Mouse (Mus musculus) embryonic fibroblast, embryonic 13.5 days (primary cell): Measurements from ENCODE around the gene Spred2. TPM values are rescaled to one million over a fixed set of nuclear protein-coding genes. Genes with fewer than 3 reads are reported as not detected.
"Not testable (repeated sequence)": the region's sequence is repeated elsewhere in the genome, so short reads cannot be mapped to it uniquely, and the experiment has no call there.

ENCODE experiments used
- H3K27ac ChIP-seq: 2 replicates; pipeline ENCODE4 v1.5.1; 2012; ENCODE audit warnings: low read length, control low read depth, inconsistent platforms; ENCODE audit not compliant: insufficient read depth
- H3K4me1 ChIP-seq: 2 replicates; pipeline ENCODE4 v1.6.1; 2011; ENCODE audit warnings: low read length; ENCODE audit not compliant: control insufficient read depth, insufficient read depth
- H3K4me3 ChIP-seq: 2 replicates; pipeline ENCODE4 v1.5.1; 2011; ENCODE audit warnings: mild to moderate bottlenecking, control low read depth, low read length; ENCODE audit not compliant: insufficient read depth
- CTCF ChIP-seq: IDR thresholded peaks from 2 replicates; pipeline ENCODE4 v1.5.1; 2011; ENCODE audit warnings: mild to moderate bottlenecking, control low read depth, low read length, moderate library complexity, borderline replicate concordance; ENCODE audit not compliant: insufficient read depth
- POLR2A ChIP-seq: IDR thresholded peaks from 2 replicates; pipeline ENCODE4 v1.6.1; 2011; ENCODE audit warnings: low read depth, mild to moderate bottlenecking, control low read depth, low read length, moderate library complexity
- polyA plus RNA-seq: library from polyadenylated mRNA; stranded (reverse); fragments of >200 nt; gene quantifications from 2 replicates; pipeline ENCODE4 v1.2.4, GENCODE M21; 2011; ENCODE audit warnings: low read depth; ENCODE audit not compliant: missing spikeins, insufficient read length

Spred2 gene
- polyA plus RNA-seq, 1 experiment: 26.3 TPM

GRCm38 (mm10) chr11:20028396-20028795 lies 104.2 kb downstream of the Spred2 start:
- no peaks in the 10 kb centered on the region for H3K4me1 ChIP-seq
- TF ChIP-seq POLR2A (no peak), CTCF (no peak)
- H3K4me3 ChIP-seq: no peak overlapping the region
- H3K27ac ChIP-seq: no peak overlapping the region

GRCm38 (mm10) chr11:20029014-20029413 lies 104.8 kb downstream of the Spred2 start:
- H3K27ac ChIP-seq: no peak overlapping the region
- no peak overlapping the region for H3K4me3 ChIP-seq
- no peak for TF ChIP-seq POLR2A
- no peak for TF ChIP-seq CTCF
- H3K4me1 ChIP-seq: no peaks in the 10 kb centered on the region

- H3K27ac ChIP-seq, H3K4me3 ChIP-seq: not testable (repeated sequence)
Observed at GRCm38 (mm10) chr11:20030973-20031372, 106.8 kb downstream of the Spred2 start.

GRCm38 (mm10) chr11:20031536-20031935 lies 107.4 kb downstream of the Spred2 start:
- no peak overlapping the region for H3K27ac ChIP-seq

More at GRCm38 (mm10) chr11:20030973-20031372, 106.8 kb downstream of the Spred2 start:
- H3K4me1 ChIP-seq: not testable (repeated sequence)

GRCm38 (mm10) chr11:20033541-20034160 lies 109.5 kb downstream of the Spred2 start:
- no peak overlapping the region for H3K27ac ChIP-seq
- H3K4me3 ChIP-seq: no peak overlapping the region
- H3K4me1 ChIP-seq: peaks cover 4% of the 10 kb centered on the region; the same call in 1 of the 2 replicates
- TF ChIP-seq POLR2A (no peak), CTCF (no peak)

More at GRCm38 (mm10) chr11:20031536-20031935, 107.4 kb downstream of the Spred2 start:
- TF ChIP-seq POLR2A (no peak), CTCF (0 out of 2 replicates have a peak, but pooled peaks have one; percentile 16)
- Histone ChIP-seq H3K4me3 (no peak overlapping the region), H3K4me1 (no peaks in the 10 kb centered on the region; the same call in 1 of the 2 replicates)

- TF ChIP-seq POLR2A (no peak), CTCF (no peak)
- Histone ChIP-seq H3K4me1 (peaks cover 4% of the 10 kb centered on the region; the same call in 1 of the 2 replicates), H3K27ac (no peak overlapping the region), H3K4me3 (no peak overlapping the region)
Observed at GRCm38 (mm10) chr11:20034337-20034947, 110.3 kb downstream of the Spred2 start.

GRCm38 (mm10) chr11:20035343-20035928 lies 111.3 kb downstream of the Spred2 start:
- H3K4me1 ChIP-seq: peaks cover 8% of the 10 kb centered on the region
- no peak for TF ChIP-seq CTCF
- TF ChIP-seq POLR2A: no peak
- no peak overlapping the region for H3K4me3 ChIP-seq
- H3K27ac ChIP-seq: 0 out of 2 replicates have a peak overlapping the region, but pooled peaks have one; percentile 12

GRCm38 (mm10) chr11:20035972-20036371 lies 111.8 kb downstream of the Spred2 start:
- Histone ChIP-seq H3K4me3 (no peak overlapping the region), H3K4me1 (peaks cover 8% of the 10 kb centered on the region), H3K27ac (0 out of 2 replicates have a peak overlapping the region, but pooled peaks have one; percentile 12)
- TF ChIP-seq CTCF (no peak), POLR2A (no peak)

- Histone ChIP-seq H3K4me1 (peaks cover 11% of the 10 kb centered on the region), H3K4me3 (no peak overlapping the region)
- TF ChIP-seq POLR2A: no peak
- no peak for TF ChIP-seq CTCF
Observed at GRCm38 (mm10) chr11:20037739-20038138, 113.6 kb downstream of the Spred2 start.

GRCm38 (mm10) chr11:20038723-20039122 lies 114.5 kb downstream of the Spred2 start:
- Histone ChIP-seq H3K27ac (peak overlapping the region; percentile 20; the same call in 1 of the 2 replicates), H3K4me1 (peaks cover 13% of the 10 kb centered on the region), H3K4me3 (no peak overlapping the region)
- TF ChIP-seq CTCF (no peak), POLR2A (no peak; the same call in 1 of the 2 replicates)

More at GRCm38 (mm10) chr11:20037739-20038138, 113.6 kb downstream of the Spred2 start:
- H3K27ac ChIP-seq: no peak overlapping the region
